Mouse (Mus musculus) limb, embryonic 14.5 days (tissue): ENCODE results near the gene Arhgef15. TPM values are rescaled to one million over a fixed set of nuclear protein-coding genes. Genes with fewer than 3 reads are reported as not detected.

Experiments
- ATAC-seq: fragments of 200-750 bp; cut with Nextera tagmentation; 2 replicates; pipeline ENCODE4 v1.8.0; 2017; ENCODE audit warnings: low read depth, moderate number of reproducible peaks, moderate TSS enrichment; ENCODE audit not compliant: low FRiP score
- DNase-seq: peaks from one replicate; pipeline ENCODE4 v3.0.0-alpha.2; 2015; ENCODE audit warnings: low spot score
- H3K27ac ChIP-seq: fragments of 300-500 bp; sonication (generic); replicated peaks from 2 replicates; pipeline ENCODE4 v1.5.1; 2014; ENCODE audit warnings: low read depth, mild to moderate bottlenecking, low read length, moderate library complexity, mixed read lengths
- H3K27me3 ChIP-seq: fragments of 300-500 bp; sonication (generic); 2 replicates; pipeline ENCODE4 v1.6.1; 2014; ENCODE audit warnings: low read length, mixed read lengths; ENCODE audit not compliant: control insufficient read depth, insufficient read depth
- H3K36me3 ChIP-seq: fragments of 300-500 bp; sonication (generic); 2 replicates; pipeline ENCODE4 v1.6.1; 2014; ENCODE audit warnings: mild to moderate bottlenecking, low read length, moderate library complexity, mixed read lengths; ENCODE audit not compliant: control insufficient read depth, insufficient read depth
- H3K4me1 ChIP-seq: fragments of 300-500 bp; sonication (generic); 2 replicates; pipeline ENCODE4 v1.6.1; 2014; ENCODE audit warnings: antibody characterized with exemption, low read length, mixed read lengths; ENCODE audit not compliant: control insufficient read depth, insufficient read depth
- H3K4me2 ChIP-seq: fragments of 300-500 bp; sonication (generic); replicated peaks from 2 replicates; pipeline ENCODE4 v1.6.1; 2014; ENCODE audit warnings: low read depth, mild to moderate bottlenecking, low read length, moderate library complexity; ENCODE audit not compliant: severe bottlenecking
- H3K4me3 ChIP-seq: fragments of 300-500 bp; sonication (generic); replicated peaks from 2 replicates; pipeline ENCODE4 v1.5.1; 2014; ENCODE audit warnings: low read length
- H3K9ac ChIP-seq: fragments of 300-500 bp; sonication (generic); 2 replicates; pipeline ENCODE4 v1.6.1; 2014; ENCODE audit warnings: mild to moderate bottlenecking, low read depth, low read length, moderate library complexity; ENCODE audit not compliant: severe bottlenecking
- H3K9me3 ChIP-seq: fragments of 300-500 bp; sonication (generic); 2 replicates; pipeline ENCODE4 v1.6.1; 2016; ENCODE audit warnings: low read length; ENCODE audit not compliant: control insufficient read depth
- POLR2A ChIP-seq: fragments of 200-500 bp; IDR thresholded peaks from 2 replicates; pipeline ENCODE4 v1.8.0; 2012; ENCODE audit warnings: inconsistent platforms, mild to moderate bottlenecking, moderate library complexity, borderline replicate concordance; ENCODE audit not compliant: insufficient read depth, insufficient read length; ENCODE audit errors: extremely low read depth
- WGBS: fragments of 180-500 bp; shearing (Covaris S2); extraction: QIAGEN DNeasy Blood & Tissue Kit; methylation state at CpG from one replicate; pipeline ENCODE4 v1.1.7; 2014; 5-methylcytosine and 5-hydroxymethylcytosine counted together
- microRNA-seq: library from miRNA; unstranded; fragments of <30 nt; microRNA quantifications from one replicate; pipeline ENCODE4, GENCODE M21; 2016
- polyA plus RNA-seq, 2 experiments: library from polyadenylated mRNA; depleted of rRNA in 1 of 2; stranded (reverse) in 1 of 2; unstranded in 1 of 2; fragments of >200 nt; fragmentation: Nextera tagmentation in 1 of 2; extraction: Ambion mirVana in 1 of 2; gene quantifications; 2 replicates each; pipeline versions ENCODE4 v1.2.1 to v1.2.3; 2012 to 2014

Gene Arhgef15
- polyA plus RNA-seq, 2 experiments, result 5.3 to 12.3 TPM

DNA sequence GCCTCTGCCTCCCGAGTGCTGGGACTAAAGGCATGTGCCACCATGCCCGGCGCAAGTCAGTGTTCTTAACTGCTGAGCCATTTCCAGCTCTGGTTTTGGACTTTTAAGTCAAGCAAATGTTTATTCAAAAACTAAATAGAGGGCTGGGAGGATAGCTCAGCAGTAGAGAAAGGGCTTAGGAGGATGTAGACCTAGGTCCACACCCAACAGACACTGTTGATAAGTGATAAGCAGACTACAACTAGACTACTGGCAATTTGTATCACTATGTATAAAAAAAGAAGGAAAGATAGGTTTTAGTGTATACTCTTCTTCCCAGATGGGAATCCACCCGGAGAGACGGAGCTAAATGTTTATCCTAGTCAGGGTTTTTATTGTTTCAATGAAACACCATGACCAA, 61.0 kb downstream of the Arhgef15 start:
- Histone ChIP-seq H3K27ac (no peak overlapping the region), H3K4me2 (no peak overlapping the region), H3K9me3 (no peaks in the 10 kb centered on the region), H3K4me1 (no peaks in the 10 kb centered on the region), H3K27me3 (no peaks in the 10 kb centered on the region), H3K4me3 (no peak overlapping the region), H3K36me3 (no peaks in the 10 kb centered on the region), H3K9ac (no peak overlapping the region)
- WGBS, result 92% methylated on average over 5 of the region's 5 CpGs
- ATAC-seq (no peak), DNase-seq (no peak)
- TF ChIP-seq POLR2A, result no peak

GRCm38 (mm10) chr11:68893911-68894464, 63.3 kb downstream of the Arhgef15 start:
- DNase-seq (no peak), ATAC-seq (no peak)
- H3K9ac ChIP-seq, result no peak overlapping the region
- no peaks in the 10 kb centered on the region for H3K4me1 ChIP-seq
- no peaks in the 10 kb centered on the region for H3K36me3 ChIP-seq
- no peak overlapping the region for H3K4me2 ChIP-seq
- 54% methylated on average over 12 of the region's 12 CpGs for WGBS
- H3K9me3 ChIP-seq, result no peaks in the 10 kb centered on the region
- H3K27ac ChIP-seq, result no peak overlapping the region
- no peak for TF ChIP-seq POLR2A
- H3K4me3 ChIP-seq, result no peak overlapping the region
- H3K27me3 ChIP-seq, result no peaks in the 10 kb centered on the region

Small RNA genes within 50 kb of the gene (microRNA-seq; reads per million reads assigned to microRNA genes)
- gene Mir3062, result 2.3 reads per million, percentile 3 among the genes with 10 or more reads in this experiment

Other genes starting within 250 kb of the Arhgef15 start
- 85.7 and 117 TPM in 2 replicates for gene Ndel1, start 85.6 kb downstream of the Arhgef15 start, polyA plus RNA-seq (2012; rRNA removed)
- 91.8 and 96.2 TPM in 2 replicates for gene Ndel1, start 85.6 kb downstream of the Arhgef15 start, polyA plus RNA-seq (2014; fragmentation: Nextera tagmentation; extraction: Ambion mirVana)
- gene Rnf222, start 68.9 kb downstream of the Arhgef15 start, polyA plus RNA-seq (2012; rRNA removed), result 0.45 and 0.58 TPM in 2 replicates
- 0.32 and 0.89 TPM in 2 replicates for gene Rnf222, start 68.9 kb downstream of the Arhgef15 start, polyA plus RNA-seq (2014; fragmentation: Nextera tagmentation; extraction: Ambion mirVana)
- 2,303 and 3,506 TPM in 2 replicates for gene Rpl26, start 55.9 kb downstream of the Arhgef15 start, polyA plus RNA-seq (2012; rRNA removed)
- 1,158 and 1,230 TPM in 2 replicates for gene Rpl26, start 55.9 kb downstream of the Arhgef15 start, polyA plus RNA-seq (2014; fragmentation: Nextera tagmentation; extraction: Ambion mirVana)
- gene Odf4, start 30.4 kb downstream of the Arhgef15 start, polyA plus RNA-seq (2012; rRNA removed), result 0.09 TPM in 1 of 2 replicates, not detected in the other
- gene Odf4, start 30.4 kb downstream of the Arhgef15 start, polyA plus RNA-seq (2014; fragmentation: Nextera tagmentation; extraction: Ambion mirVana), result not detected in 2 replicates
- gene Slc25a35, start 10.7 kb upstream of the Arhgef15 start, polyA plus RNA-seq (2012; rRNA removed), result 4.7 and 6.9 TPM in 2 replicates
- 2.8 TPM in 2 replicates for gene Slc25a35, start 10.7 kb upstream of the Arhgef15 start, polyA plus RNA-seq (2014; fragmentation: Nextera tagmentation; extraction: Ambion mirVana)
- 42.8 and 46.7 TPM in 2 replicates for gene Rangrf, start 17.7 kb upstream of the Arhgef15 start, polyA plus RNA-seq (2012; rRNA removed)
- 43.4 and 46.3 TPM in 2 replicates for gene Rangrf, start 17.7 kb upstream of the Arhgef15 start, polyA plus RNA-seq (2014; fragmentation: Nextera tagmentation; extraction: Ambion mirVana)
- 27.0 and 35.6 TPM in 2 replicates for gene Pfas, start 51.0 kb upstream of the Arhgef15 start, polyA plus RNA-seq (2012; rRNA removed)
- gene Pfas, start 51.0 kb upstream of the Arhgef15 start, polyA plus RNA-seq (2014; fragmentation: Nextera tagmentation; extraction: Ambion mirVana), result 22.0 and 25.6 TPM in 2 replicates
- gene Ctc1, start 58.4 kb upstream of the Arhgef15 start, polyA plus RNA-seq (2012; rRNA removed), result 76.4 and 110 TPM in 2 replicates
- 44.6 and 49.1 TPM in 2 replicates for gene Ctc1, start 58.4 kb upstream of the Arhgef15 start, polyA plus RNA-seq (2014; fragmentation: Nextera tagmentation; extraction: Ambion mirVana)
- 124 and 144 TPM in 2 replicates for gene Aurkb, start 88.2 kb upstream of the Arhgef15 start, polyA plus RNA-seq (2012; rRNA removed)
- 109 and 116 TPM in 2 replicates for gene Aurkb, start 88.2 kb upstream of the Arhgef15 start, polyA plus RNA-seq (2014; fragmentation: Nextera tagmentation; extraction: Ambion mirVana)
- 15.2 and 15.6 TPM in 2 replicates for gene Borcs6, start 102.2 kb upstream of the Arhgef15 start, polyA plus RNA-seq (2012; rRNA removed)
- 12.3 and 13.9 TPM in 2 replicates for gene Borcs6, start 102.2 kb upstream of the Arhgef15 start, polyA plus RNA-seq (2014; fragmentation: Nextera tagmentation; extraction: Ambion mirVana)
- 47.8 and 71.0 TPM in 2 replicates for gene Tmem107, start 113.3 kb upstream of the Arhgef15 start, polyA plus RNA-seq (2012; rRNA removed)
- 54.4 and 55.2 TPM in 2 replicates for gene Tmem107, start 113.3 kb upstream of the Arhgef15 start, polyA plus RNA-seq (2014; fragmentation: Nextera tagmentation; extraction: Ambion mirVana)
- 199 and 224 TPM in 2 replicates for gene Vamp2, start 131.0 kb upstream of the Arhgef15 start, polyA plus RNA-seq (2012; rRNA removed)
- 89.8 and 98.1 TPM in 2 replicates for gene Vamp2, start 131.0 kb upstream of the Arhgef15 start, polyA plus RNA-seq (2014; fragmentation: Nextera tagmentation; extraction: Ambion mirVana)
- 19.3 and 25.4 TPM in 2 replicates for gene Per1, start 137.7 kb upstream of the Arhgef15 start, polyA plus RNA-seq (2012; rRNA removed)
- gene Per1, start 137.7 kb upstream of the Arhgef15 start, polyA plus RNA-seq (2014; fragmentation: Nextera tagmentation; extraction: Ambion mirVana), result 16.0 and 22.5 TPM in 2 replicates
- 1.1 and 1.4 TPM in 2 replicates for gene Hes7, start 162.9 kb upstream of the Arhgef15 start, polyA plus RNA-seq (2012; rRNA removed)
- 0.30 and 0.77 TPM in 2 replicates for gene Hes7, start 162.9 kb upstream of the Arhgef15 start, polyA plus RNA-seq (2014; fragmentation: Nextera tagmentation; extraction: Ambion mirVana)
- gene 9130213A22Rik, start 165.1 kb upstream of the Arhgef15 start, polyA plus RNA-seq (2012; rRNA removed), result 1.1 and 1.4 TPM in 2 replicates
- 0.41 and 0.77 TPM in 2 replicates for gene 9130213A22Rik, start 165.1 kb upstream of the Arhgef15 start, polyA plus RNA-seq (2014; fragmentation: Nextera tagmentation; extraction: Ambion mirVana)
- gene Aloxe3, start 168.4 kb upstream of the Arhgef15 start, polyA plus RNA-seq (2012; rRNA removed), result 1.6 TPM in 2 replicates
- gene Aloxe3, start 168.4 kb upstream of the Arhgef15 start, polyA plus RNA-seq (2014; fragmentation: Nextera tagmentation; extraction: Ambion mirVana), result 1.6 and 2.2 TPM in 2 replicates
- gene Alox12b, start 199.5 kb upstream of the Arhgef15 start, polyA plus RNA-seq (2012; rRNA removed), result 0.24 and 0.26 TPM in 2 replicates
- gene Alox12b, start 199.5 kb upstream of the Arhgef15 start, polyA plus RNA-seq (2014; fragmentation: Nextera tagmentation; extraction: Ambion mirVana), result 0.26 and 0.83 TPM in 2 replicates
- 0.04 and 0.06 TPM in 2 replicates for gene Alox8, start 240.4 kb upstream of the Arhgef15 start, polyA plus RNA-seq (2012; rRNA removed)
- gene Alox8, start 240.4 kb upstream of the Arhgef15 start, polyA plus RNA-seq (2014; fragmentation: Nextera tagmentation; extraction: Ambion mirVana), result 0.08 and 0.15 TPM in 2 replicates